Mouse (Mus musculus): ENCODE results near the gene Mrpl58.

GRCm38 (mm10) chr11:115383701-115384474 is 19.7 kb upstream of the Mrpl58 start:
- TF ChIP-seq CTCF (IDR thresholded peaks at IDR 0.05; ENCODE audit: control insufficient read depth, insufficient read depth, insufficient replicate concordance, low read depth, low read length) (no peak), POLR2A (IDR thresholded peaks at IDR 0.05; ENCODE audit: control insufficient read depth, low read depth, low read length) (no peak)

Data from testis, adult 2 months (tissue).